Mouse (Mus musculus): ENCODE measurements around the gene Rnf212.

- no peak for TF ChIP-seq CTCF (IDR thresholded peaks at IDR 0.05)
- no peak for TF ChIP-seq POLR2A (IDR thresholded peaks at IDR 0.05; ENCODE audit: insufficient read depth, low read depth, low read length)
- TF ChIP-seq EP300 (IDR thresholded peaks at IDR 0.05; ENCODE audit: insufficient read depth, low read depth, low read length), result no peak
Observed at GRCm38 (mm10) chr5:108701341-108702021, 73.3 kb downstream of the Rnf212 start.
